Mouse (Mus musculus): ENCODE results near the gene Gm12845. TPM values are rescaled to one million over a fixed set of nuclear protein-coding genes. Genes with fewer than 3 reads are reported as not detected.
"Not testable (repeated sequence)": the region's sequence is repeated elsewhere in the genome, so short reads cannot be mapped to it uniquely, and the experiment has no call there.

Gene Gm12845
- polyA plus RNA-seq, 1 experiment from 2014 or later = not detected

GRCm38 (mm10) chr4:117713303-117714098 is 10.7 kb upstream of the Gm12845 start:
- Histone ChIP-seq H3K9me3 (replicated peaks) (no peaks in the 10 kb centered on the region), H3K9ac (no peak overlapping the region), H3K4me2 (no peak overlapping the region), H3K36me3 (replicated peaks) (no peaks in the 10 kb centered on the region), H3K4me1 (replicated peaks) (no peaks in the 10 kb centered on the region), H3K27ac (replicated peaks) (no peak overlapping the region), H3K27me3 (no peaks in the 10 kb centered on the region), H3K4me3 (replicated peaks) (no peak overlapping the region)
- ATAC-seq (ENCODE audit: insufficient read depth) = no peak
- WGBS (ENCODE audit: insufficient replicate concordance) = 48% methylated on average over 6 of the region's 6 CpGs

- H3K4me3 ChIP-seq (replicated peaks) = no peak overlapping the region
- 56% methylated on average over 3 of the region's 3 CpGs for WGBS (ENCODE audit: insufficient replicate concordance)
- no peak for ATAC-seq (ENCODE audit: insufficient read depth)
Measured at GRCm38 (mm10) chr4:117731926-117732325, 7.7 kb downstream of the Gm12845 start.

GRCm38 (mm10) chr4:117737559-117737958 is 13.3 kb downstream of the Gm12845 start:
- H3K9me3 ChIP-seq (replicated peaks) = no peaks in the 10 kb centered on the region
- 35% methylated on average over 8 of the region's 8 CpGs for WGBS (ENCODE audit: insufficient replicate concordance)

More at GRCm38 (mm10) chr4:117731926-117732325, 7.7 kb downstream of the Gm12845 start:
- Histone ChIP-seq H3K9me3 (replicated peaks) (no peaks in the 10 kb centered on the region), H3K27ac (replicated peaks) (no peak overlapping the region), H3K36me3 (replicated peaks) (no peaks in the 10 kb centered on the region), H3K9ac (no peak overlapping the region), H3K4me1 (replicated peaks) (no peaks in the 10 kb centered on the region), H3K27me3 (no peaks in the 10 kb centered on the region), H3K4me2 (no peak overlapping the region)

DNA sequence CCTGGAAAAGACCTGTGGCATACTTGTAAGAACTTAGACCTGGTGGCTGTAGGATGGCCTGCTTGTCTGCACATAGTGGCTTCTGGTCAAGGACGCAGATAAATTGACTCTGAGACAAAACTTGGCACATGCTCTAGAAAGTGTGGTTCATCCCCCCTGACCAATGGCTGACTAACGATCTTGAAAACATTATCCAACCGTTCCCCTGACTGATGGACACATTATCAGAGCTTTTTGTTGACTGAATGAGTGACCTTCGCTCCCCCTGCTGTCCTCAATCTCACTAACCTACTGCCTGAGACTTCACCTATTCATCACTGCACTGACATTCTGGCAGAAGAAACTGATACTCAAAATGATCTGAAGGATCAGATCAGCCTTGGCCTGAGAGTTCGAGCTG is 28.3 kb downstream of the Gm12845 start:
- H3K27me3 ChIP-seq; H3K36me3 ChIP-seq (replicated peaks); H3K4me1 ChIP-seq (replicated peaks); H3K9me3 ChIP-seq (replicated peaks); H3K4me3 ChIP-seq (replicated peaks); H3K27ac ChIP-seq (replicated peaks); H3K9ac ChIP-seq; H3K4me2 ChIP-seq; ATAC-seq (ENCODE audit: insufficient read depth): not testable (repeated sequence)
- 50% methylated on average over 5 of the region's 5 CpGs for WGBS (ENCODE audit: insufficient replicate concordance)

More at GRCm38 (mm10) chr4:117737559-117737958, 13.3 kb downstream of the Gm12845 start:
- Histone ChIP-seq H3K4me2 (no peak overlapping the region), H3K4me1 (replicated peaks) (no peaks in the 10 kb centered on the region), H3K4me3 (replicated peaks) (no peak overlapping the region), H3K9ac (no peak overlapping the region), H3K27ac (replicated peaks) (no peak overlapping the region), H3K36me3 (replicated peaks) (no peaks in the 10 kb centered on the region), H3K27me3 (no peaks in the 10 kb centered on the region)
- ATAC-seq (ENCODE audit: insufficient read depth) = no peak

GRCm38 (mm10) chr4:117760151-117760550 is 35.9 kb downstream of the Gm12845 start:
- H3K4me1 ChIP-seq (replicated peaks) = no peaks in the 10 kb centered on the region
- ATAC-seq (ENCODE audit: insufficient read depth) = no peak
- no peak overlapping the region for H3K4me2 ChIP-seq
- no peaks in the 10 kb centered on the region for H3K27me3 ChIP-seq
- H3K9me3 ChIP-seq (replicated peaks) = no peaks in the 10 kb centered on the region
- 82% methylated on average over 5 of the region's 5 CpGs for WGBS (ENCODE audit: insufficient replicate concordance)
- H3K4me3 ChIP-seq (replicated peaks) = no peak overlapping the region
- H3K36me3 ChIP-seq (replicated peaks) = no peaks in the 10 kb centered on the region
- no peak overlapping the region for H3K9ac ChIP-seq
- H3K27ac ChIP-seq (replicated peaks) = no peak overlapping the region

GRCm38 (mm10) chr4:117765416-117765815 is 41.2 kb downstream of the Gm12845 start, which contains the start of gene Klf17:
Gene Klf17, minus strand, starts transcription at chr4:117765648.
- Histone ChIP-seq H3K4me3 (replicated peaks) (no peak within 1 kb of the TSS), H3K27ac (replicated peaks) (no peak within 1 kb of the TSS), H3K4me2 (no peak within 1 kb of the TSS), H3K9me3 (replicated peaks) (no peaks in the 10 kb centered on the region), H3K9ac (no peak within 1 kb of the TSS), H3K36me3 (replicated peaks) (no peaks in the 10 kb centered on the region), H3K4me1 (replicated peaks) (no peaks in the 10 kb centered on the region), H3K27me3 (no peaks in the 10 kb centered on the region)
- ATAC-seq (ENCODE audit: insufficient read depth) = no peak
- WGBS (ENCODE audit: insufficient replicate concordance) = 68% methylated on average over 11 of the region's 12 CpGs

DNA sequence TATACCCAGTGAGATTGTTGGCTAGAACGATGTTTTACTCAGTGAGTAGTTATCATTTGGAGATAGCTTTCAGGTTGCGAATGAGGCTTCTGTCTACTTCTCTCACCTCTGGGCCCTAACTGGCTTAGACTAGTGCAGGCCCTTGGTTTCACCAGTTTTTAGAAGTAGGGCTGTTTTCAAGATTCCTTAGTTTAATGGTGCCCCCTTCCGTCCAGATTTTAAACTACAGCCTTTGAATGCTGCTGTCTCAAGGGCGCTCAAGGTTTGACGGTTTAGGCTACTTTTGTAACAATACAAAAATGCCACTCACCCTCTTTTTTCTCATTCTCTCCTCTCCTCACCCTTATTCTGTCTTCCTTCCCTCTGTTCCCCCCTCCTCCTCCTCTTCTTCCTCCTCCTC is 46.7 kb downstream of the Gm12845 start:
- H3K36me3 ChIP-seq (replicated peaks) = no peaks in the 10 kb centered on the region
- no peak for ATAC-seq (ENCODE audit: insufficient read depth)

GRCm38 (mm10) chr4:117772960-117773359 is 48.7 kb downstream of the Gm12845 start:
- H3K27me3 ChIP-seq = 0 out of 2 replicates have a peak, but pooled peaks cover 3% of the 10 kb centered on the region
- ATAC-seq (ENCODE audit: insufficient read depth) = no peak
- no peak overlapping the region for H3K27ac ChIP-seq (replicated peaks)
- WGBS (ENCODE audit: insufficient replicate concordance) = 13% methylated on average over 9 of the region's 9 CpGs
- no peak overlapping the region for H3K4me2 ChIP-seq
- H3K36me3 ChIP-seq (replicated peaks) = no peaks in the 10 kb centered on the region
- no peaks in the 10 kb centered on the region for H3K9me3 ChIP-seq (replicated peaks)
- H3K4me3 ChIP-seq (replicated peaks) = no peak overlapping the region
- no peaks in the 10 kb centered on the region for H3K4me1 ChIP-seq (replicated peaks)
- H3K9ac ChIP-seq = no peak overlapping the region

More for the DNA sequence above, 46.7 kb downstream of the Gm12845 start:
- 0 out of 2 replicates have a peak, but pooled peaks cover 3% of the 10 kb centered on the region for H3K27me3 ChIP-seq
- no peaks in the 10 kb centered on the region for H3K9me3 ChIP-seq (replicated peaks)
- WGBS (ENCODE audit: insufficient replicate concordance) = 18% methylated on average over 5 of the region's 5 CpGs
- H3K4me2 ChIP-seq = no peak overlapping the region
- H3K27ac ChIP-seq (replicated peaks) = no peak overlapping the region
- H3K4me1 ChIP-seq (replicated peaks) = no peaks in the 10 kb centered on the region
- H3K4me3 ChIP-seq (replicated peaks) = no peak overlapping the region
- no peak overlapping the region for H3K9ac ChIP-seq

Other genes starting within 250 kb of the Gm12845 start
- 25.1 and 30.4 TPM in 2 replicates for gene Rnf220, start 227.4 kb upstream of the Gm12845 start, polyA plus RNA-seq (2015; fragmentation: Nextera tagmentation; extraction: Ambion mirVana)
- 37.6 and 39.0 TPM in 2 replicates for gene Eri3, start 174.0 kb upstream of the Gm12845 start, polyA plus RNA-seq (2015; fragmentation: Nextera tagmentation; extraction: Ambion mirVana)
- 17.6 and 19.1 TPM in 2 replicates for gene Dmap1, start 42.1 kb upstream of the Gm12845 start, polyA plus RNA-seq (2015; fragmentation: Nextera tagmentation; extraction: Ambion mirVana)
- gene Klf17, start 41.2 kb downstream of the Gm12845 start, polyA plus RNA-seq (2015; fragmentation: Nextera tagmentation; extraction: Ambion mirVana) = not detected in 2 replicates
- gene Slc6a9, start 110.1 kb downstream of the Gm12845 start, polyA plus RNA-seq (2015; fragmentation: Nextera tagmentation; extraction: Ambion mirVana) = 56.1 and 56.4 TPM in 2 replicates
- gene Ccdc24, start 148.1 kb downstream of the Gm12845 start, polyA plus RNA-seq (2015; fragmentation: Nextera tagmentation; extraction: Ambion mirVana) = 1.2 TPM in 2 replicates
- gene B4galt2, start 159.1 kb downstream of the Gm12845 start, polyA plus RNA-seq (2015; fragmentation: Nextera tagmentation; extraction: Ambion mirVana) = 1.0 and 1.4 TPM in 2 replicates
- 168 and 195 TPM in 2 replicates for gene Atp6v0b, start 162.9 kb downstream of the Gm12845 start, polyA plus RNA-seq (2015; fragmentation: Nextera tagmentation; extraction: Ambion mirVana)
- gene Dph2, start 167.6 kb downstream of the Gm12845 start, polyA plus RNA-seq (2015; fragmentation: Nextera tagmentation; extraction: Ambion mirVana) = 5.9 and 6.9 TPM in 2 replicates
- 19.4 and 21.4 TPM in 2 replicates for gene Ipo13, start 190.6 kb downstream of the Gm12845 start, polyA plus RNA-seq (2015; fragmentation: Nextera tagmentation; extraction: Ambion mirVana)
- gene Artn, start 205.4 kb downstream of the Gm12845 start, polyA plus RNA-seq (2015; fragmentation: Nextera tagmentation; extraction: Ambion mirVana) = 2.3 and 2.9 TPM in 2 replicates